Mouse (Mus musculus) embryonic facial prominence, embryonic 15.5 days (tissue): ENCODE results near the gene A730061H03Rik. TPM values are rescaled to one million over a fixed set of nuclear protein-coding genes. Genes with fewer than 3 reads are reported as not detected.

Experiments
- ATAC-seq: fragments of 200-750 bp; cut with Nextera tagmentation; 2 replicates; pipeline ENCODE4 v1.8.0; 2017; ENCODE audit warnings: low read depth, moderate TSS enrichment; ENCODE audit not compliant: insufficient number of reproducible peaks, low FRiP score, low TSS enrichment
- H3K27ac ChIP-seq: fragments of 300-500 bp; sonication (generic); replicated peaks from 2 replicates; pipeline ENCODE4 v1.5.1; 2015; ENCODE audit warnings: mild to moderate bottlenecking, inconsistent platforms
- H3K27me3 ChIP-seq: fragments of 300-500 bp; sonication (generic); 2 replicates; pipeline ENCODE4 v1.6.1; 2015; ENCODE audit warnings: inconsistent platforms
- H3K36me3 ChIP-seq: fragments of 300-500 bp; sonication (generic); 2 replicates; pipeline ENCODE4 v1.6.1; 2015; ENCODE audit warnings: mild to moderate bottlenecking, inconsistent platforms
- H3K4me1 ChIP-seq: fragments of 300-500 bp; sonication (generic); 2 replicates; pipeline ENCODE4 v1.6.1; 2015; ENCODE audit warnings: inconsistent platforms
- H3K4me2 ChIP-seq: fragments of 300-500 bp; sonication (generic); replicated peaks from 2 replicates; pipeline ENCODE4 v1.6.1; 2015; ENCODE audit warnings: mild to moderate bottlenecking, inconsistent platforms
- H3K4me3 ChIP-seq: fragments of 300-500 bp; sonication (generic); replicated peaks from 2 replicates; pipeline ENCODE4 v1.5.1; 2015; ENCODE audit warnings: mild to moderate bottlenecking, inconsistent platforms
- H3K9ac ChIP-seq: fragments of 300-500 bp; sonication (generic); 2 replicates; pipeline ENCODE4 v1.6.1; 2015; ENCODE audit warnings: inconsistent platforms
- H3K9me3 ChIP-seq: fragments of 300-500 bp; sonication (generic); replicated peaks from 2 replicates; pipeline ENCODE4 v1.6.1; 2016; ENCODE audit warnings: inconsistent platforms
- WGBS: fragments of 180-500 bp; shearing (Covaris S2); methylation state at CpG from one replicate; pipeline ENCODE4 v1.1.7; 2015; 5-methylcytosine and 5-hydroxymethylcytosine counted together
- polyA plus RNA-seq: library from polyadenylated mRNA; unstranded; fragments of >200 nt; fragmentation: Nextera tagmentation; extraction: Ambion mirVana; gene quantifications from 2 replicates; pipeline ENCODE4 v1.2.1, GENCODE M21; 2015

Gene A730061H03Rik
- polyA plus RNA-seq: 1.6 and 3.0 TPM in 2 replicates

DNA sequence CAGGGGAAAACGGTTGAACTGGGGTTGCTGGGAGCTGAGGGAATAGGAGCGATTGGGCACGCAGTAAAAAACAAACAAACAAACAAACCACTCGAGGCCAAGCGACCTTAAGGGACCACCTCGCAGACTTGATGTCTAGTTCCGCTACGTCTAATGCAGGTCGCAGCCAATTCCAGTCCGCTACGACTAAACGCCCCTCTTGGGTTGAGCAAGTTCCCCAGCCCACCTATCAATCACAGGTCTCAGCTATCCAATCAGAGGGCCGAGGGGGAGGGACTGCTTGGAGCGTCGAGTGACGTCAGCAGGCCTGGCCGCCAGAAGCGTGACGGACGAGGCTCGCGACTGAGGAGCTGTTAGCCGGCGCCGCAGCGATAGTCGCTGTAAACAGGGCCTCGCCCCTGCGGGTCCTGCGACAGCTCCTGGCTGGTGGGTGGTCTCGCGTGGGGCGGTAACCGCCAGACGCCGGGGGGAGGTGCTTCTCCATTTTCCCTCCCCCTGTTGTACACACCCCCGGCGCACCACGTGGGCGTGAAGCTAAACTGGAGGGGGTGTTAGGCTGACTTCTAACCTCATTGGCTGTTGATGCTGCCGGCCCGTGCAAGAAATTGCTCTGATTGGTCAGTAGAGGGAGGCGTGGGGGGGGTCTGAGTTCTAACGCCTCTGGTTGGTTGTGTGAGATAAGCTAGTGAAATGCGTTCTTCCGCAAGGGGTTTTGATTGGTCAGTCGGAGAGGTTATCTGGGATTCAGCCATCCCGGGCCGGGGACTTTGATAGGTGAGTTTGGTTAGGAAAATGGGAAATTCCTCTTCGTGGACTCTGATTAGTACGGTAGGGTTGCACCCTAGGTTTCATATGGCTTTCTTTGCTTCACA lies at the start of gene A730061H03Rik:
TSS of gene A730061H03Rik (minus strand) at position 205 of the 872 bp plus-strand sequence.
- peak; percentile 96 for ATAC-seq
- no peaks in the 10 kb centered on the region for H3K27me3 ChIP-seq
- under 1% methylated on average over 51 of the region's 51 CpGs for WGBS

GRCm38 (mm10) chr14:55608339-55608738 lies 48.1 kb upstream of the A730061H03Rik start:
- H3K27me3 ChIP-seq: no peaks in the 10 kb centered on the region
- no peak for ATAC-seq
- no peaks in the 10 kb centered on the region for H3K9me3 ChIP-seq
- H3K27ac ChIP-seq: no peak overlapping the region
- no peak overlapping the region for H3K9ac ChIP-seq
- no peak overlapping the region for H3K4me3 ChIP-seq
- H3K4me2 ChIP-seq: no peak overlapping the region
- H3K4me1 ChIP-seq: peaks cover 17% of the 10 kb centered on the region
- WGBS: 91% methylated on average over 6 of the region's 6 CpGs
- peaks cover 45% of the 10 kb centered on the region for H3K36me3 ChIP-seq

More for the DNA sequence above, at the start of gene A730061H03Rik:
- Histone ChIP-seq H3K4me2 (peak within 1 kb of the TSS; percentile 83), H3K9me3 (no peaks in the 10 kb centered on the region), H3K4me1 (peaks cover 14% of the 10 kb centered on the region), H3K36me3 (peaks cover 27% of the 10 kb centered on the region), H3K9ac (peak within 1 kb of the TSS; percentile 86), H3K4me3 (peak within 1 kb of the TSS; percentile 71), H3K27ac (peak within 1 kb of the TSS; percentile 98)

DNA sequence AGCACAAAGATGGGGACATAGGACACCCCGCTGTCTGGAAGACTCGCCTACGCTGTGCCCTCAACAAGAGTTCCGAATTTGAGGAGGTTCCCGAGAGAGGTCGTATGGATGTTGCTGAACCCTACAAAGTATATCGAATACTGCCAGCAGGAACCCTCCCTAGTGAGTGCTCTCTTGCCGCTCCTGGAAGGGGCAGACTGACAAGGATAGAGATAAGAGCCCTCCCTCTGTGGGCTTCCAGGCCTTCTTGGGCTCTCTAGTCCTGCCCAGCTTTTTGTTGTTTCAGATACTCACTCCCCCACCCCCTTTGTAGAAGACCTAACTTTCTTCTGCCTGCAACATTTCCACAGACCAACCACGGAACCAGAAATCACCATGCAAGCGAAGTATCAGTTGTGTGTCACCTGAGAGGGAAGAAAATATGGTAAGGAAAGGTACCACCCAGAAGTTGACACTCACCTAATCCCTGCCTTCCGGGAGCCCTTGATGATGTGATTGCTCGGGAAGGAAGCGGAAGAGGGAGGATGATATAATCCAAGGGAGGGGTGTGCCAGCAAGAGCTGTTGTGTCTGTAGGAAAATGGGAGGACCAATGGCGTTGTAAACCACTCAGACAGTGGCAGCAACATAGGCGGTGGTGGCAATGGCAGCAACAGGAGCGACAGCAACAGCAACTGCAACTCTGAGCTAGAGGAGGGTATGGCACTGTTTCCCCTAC lies 45.7 kb upstream of the A730061H03Rik start:
- no peak overlapping the region for H3K4me3 ChIP-seq
- no peaks in the 10 kb centered on the region for H3K27me3 ChIP-seq
- H3K4me1 ChIP-seq: peaks cover 19% of the 10 kb centered on the region
- peaks cover 66% of the 10 kb centered on the region for H3K36me3 ChIP-seq
- no peaks in the 10 kb centered on the region for H3K9me3 ChIP-seq
- H3K27ac ChIP-seq: no peak overlapping the region
- no peak overlapping the region for H3K9ac ChIP-seq
- no peak overlapping the region for H3K4me2 ChIP-seq
- ATAC-seq: no peak
- WGBS: 89% methylated on average over 16 of the region's 16 CpGs

DNA sequence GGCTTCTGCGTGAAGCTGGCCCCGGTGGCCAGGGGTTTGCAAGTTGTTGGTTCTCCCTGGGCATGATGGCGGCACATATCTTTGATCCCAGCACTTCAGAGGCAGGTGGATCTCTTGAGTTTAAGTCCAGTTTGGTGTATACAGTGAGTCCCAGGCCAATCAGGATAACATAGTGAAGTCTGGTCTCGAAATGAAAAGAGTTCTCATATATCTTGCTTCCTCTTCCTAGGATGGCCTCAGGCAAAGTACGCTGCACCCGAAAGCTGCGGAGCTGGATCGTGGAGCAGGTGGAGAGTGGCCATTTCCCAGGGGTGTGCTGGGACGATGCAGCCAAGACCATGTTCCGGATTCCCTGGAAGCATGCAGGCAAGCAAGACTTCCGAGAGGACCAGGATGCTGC lies 44.6 kb upstream of the A730061H03Rik start:
- peak overlapping the region; percentile 39; the same call in 1 of the 2 replicates for H3K4me3 ChIP-seq
- WGBS: 80% methylated on average over 11 of the region's 11 CpGs
- no peak for ATAC-seq

GRCm38 (mm10) chr14:55603633-55604576 lies 43.7 kb upstream of the A730061H03Rik start:
- H3K4me3 ChIP-seq: peak overlapping the region; percentile 39

More for the DNA sequence above, 44.6 kb upstream of the A730061H03Rik start:
- H3K36me3 ChIP-seq: peaks cover 72% of the 10 kb centered on the region
- no peak overlapping the region for H3K27ac ChIP-seq
- H3K9ac ChIP-seq: no peak overlapping the region
- 0 out of 2 replicates have a peak overlapping the region, but pooled peaks have one; percentile 8 for H3K4me2 ChIP-seq
- no peaks in the 10 kb centered on the region for H3K9me3 ChIP-seq
- peaks cover 19% of the 10 kb centered on the region for H3K4me1 ChIP-seq
- no peaks in the 10 kb centered on the region for H3K27me3 ChIP-seq

GRCm38 (mm10) chr14:55603271-55603632 lies 43.0 kb upstream of the A730061H03Rik start, which contains the start of gene Irf9:
TSS of gene Irf9 (plus strand) at chr14:55603571.
- H3K4me3 ChIP-seq: peak within 1 kb of the TSS; percentile 39
- H3K36me3 ChIP-seq: peaks cover 75% of the 10 kb centered on the region
- H3K9me3 ChIP-seq: no peaks in the 10 kb centered on the region
- ATAC-seq: no peak
- peak within 1 kb of the TSS; percentile 2; the same call in 1 of the 2 replicates for H3K9ac ChIP-seq
- H3K27ac ChIP-seq: peak within 1 kb of the TSS; percentile 63
- no peaks in the 10 kb centered on the region for H3K27me3 ChIP-seq
- H3K4me2 ChIP-seq: peak within 1 kb of the TSS; percentile 45
- 80% methylated on average over 7 of the region's 7 CpGs for WGBS
- H3K4me1 ChIP-seq: peaks cover 19% of the 10 kb centered on the region

More at GRCm38 (mm10) chr14:55603633-55604576, 43.7 kb upstream of the A730061H03Rik start:
- peak; percentile 86 for ATAC-seq
- peak overlapping the region; percentile 2; the same call in 1 of the 2 replicates for H3K9ac ChIP-seq
- peak overlapping the region; percentile 45 for H3K4me2 ChIP-seq
- H3K27ac ChIP-seq: peak overlapping the region; percentile 63
- no peaks in the 10 kb centered on the region for H3K27me3 ChIP-seq
- peaks cover 19% of the 10 kb centered on the region for H3K4me1 ChIP-seq
- H3K36me3 ChIP-seq: peaks cover 75% of the 10 kb centered on the region
- WGBS: 14% methylated on average over 19 of the region's 19 CpGs
- no peaks in the 10 kb centered on the region for H3K9me3 ChIP-seq

- 93% methylated on average over 21 of the region's 21 CpGs for WGBS
- Histone ChIP-seq H3K9me3 (no peaks in the 10 kb centered on the region), H3K4me3 (no peak overlapping the region), H3K9ac (no peak overlapping the region), H3K4me2 (no peak overlapping the region), H3K36me3 (peaks cover 86% of the 10 kb centered on the region), H3K4me1 (peaks cover 7% of the 10 kb centered on the region), H3K27me3 (no peaks in the 10 kb centered on the region), H3K27ac (no peak overlapping the region)
- no peak for ATAC-seq
These were observed 38.5 kb upstream of the A730061H03Rik start for GRCm38 (mm10) chr14:55598521-55599390.

DNA sequence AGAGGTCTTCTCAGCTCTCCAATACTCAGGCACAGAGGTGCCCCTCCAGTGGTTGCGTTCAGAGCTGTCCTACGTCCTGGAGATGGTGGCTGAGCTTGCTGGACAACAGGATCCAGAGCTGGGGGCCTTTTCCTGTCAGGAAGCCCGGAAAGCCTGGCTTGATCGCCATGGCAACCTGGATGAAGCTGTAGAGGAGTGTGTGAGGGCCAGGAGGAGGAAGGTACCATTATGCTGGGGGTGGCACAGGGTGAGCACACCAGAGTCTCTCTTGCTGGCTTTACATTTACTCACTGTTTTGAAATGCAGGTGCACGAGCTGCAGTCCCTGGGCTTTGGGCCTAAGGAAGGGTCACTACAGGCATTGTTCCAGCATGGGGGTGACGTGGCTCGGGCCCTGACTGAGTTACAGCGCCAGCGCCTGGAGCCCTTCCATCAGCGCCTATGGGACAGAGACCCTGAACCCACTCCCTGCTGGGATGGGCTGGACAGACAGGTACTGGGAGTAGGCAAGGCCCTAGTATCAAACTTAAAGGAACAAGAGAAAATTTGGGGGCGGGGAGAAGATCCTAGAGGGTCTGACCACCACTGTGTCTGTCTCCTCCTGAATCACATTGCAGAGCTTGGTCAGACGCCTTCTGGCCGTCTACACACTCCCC lies 36.0 kb upstream of the A730061H03Rik start:
- 81% methylated on average over 13 of the region's 13 CpGs for WGBS
- no peak for ATAC-seq
- no peak overlapping the region for H3K27ac ChIP-seq
- H3K4me1 ChIP-seq: peaks cover 12% of the 10 kb centered on the region
- H3K9ac ChIP-seq: no peak overlapping the region
- H3K4me2 ChIP-seq: no peak overlapping the region
- H3K36me3 ChIP-seq: peaks cover 67% of the 10 kb centered on the region
- no peaks in the 10 kb centered on the region for H3K27me3 ChIP-seq
- no peak overlapping the region for H3K4me3 ChIP-seq
- H3K9me3 ChIP-seq: no peaks in the 10 kb centered on the region

DNA sequence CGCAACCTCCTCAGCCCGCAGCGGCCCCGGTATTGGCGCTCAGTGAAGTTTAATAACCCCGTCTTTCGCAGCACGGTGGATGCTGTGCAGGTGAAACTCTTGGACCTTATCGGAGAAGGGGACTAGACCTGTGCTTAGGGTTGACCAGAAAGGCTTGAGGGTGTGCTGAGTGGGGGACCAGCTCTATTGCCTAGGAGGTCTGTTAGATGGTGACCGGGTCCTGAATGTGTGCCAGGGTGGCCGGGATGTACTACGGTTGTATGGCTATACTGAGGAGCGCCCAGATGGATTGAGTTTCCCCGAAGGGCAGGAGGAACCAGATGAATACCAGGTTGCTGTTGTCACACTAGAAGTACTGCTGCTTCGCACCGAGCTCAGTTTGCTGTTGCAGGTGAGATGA lies 32.0 kb upstream of the A730061H03Rik start:
- peak overlapping the region; percentile 98 for H3K4me3 ChIP-seq
- H3K9ac ChIP-seq: peak overlapping the region; percentile 94
- peak overlapping the region; percentile 97 for H3K27ac ChIP-seq
- H3K4me2 ChIP-seq: peak overlapping the region; percentile 93
- ATAC-seq: no peak
- peaks cover 19% of the 10 kb centered on the region for H3K4me1 ChIP-seq
- 2% methylated on average over 16 of the region's 16 CpGs for WGBS
- peaks cover 42% of the 10 kb centered on the region for H3K36me3 ChIP-seq
- no peaks in the 10 kb centered on the region for H3K9me3 ChIP-seq
- H3K27me3 ChIP-seq: no peaks in the 10 kb centered on the region
